Mouse (Mus musculus) forebrain, embryonic 12.5 days (tissue): Measurements from ENCODE around the gene Dydc2. TPM values are rescaled to one million over a fixed set of nuclear protein-coding genes. Genes with fewer than 3 reads are reported as not detected.
"Not testable (repeated sequence)": the region's sequence is repeated elsewhere in the genome, so short reads cannot be mapped to it uniquely, and the experiment has no call there.

Experiments used
- ATAC-seq: fragments of 200-750 bp; cut with Nextera tagmentation; 2 replicates; pipeline ENCODE4 v1.8.0; 2017; ENCODE audit warnings: moderate TSS enrichment; ENCODE audit not compliant: low FRiP score
- H3K27ac ChIP-seq: fragments of 300-500 bp; sonication (generic); 2 replicates; pipeline ENCODE4 v1.5.1; 2016; ENCODE audit warnings: mild to moderate bottlenecking
- H3K27me3 ChIP-seq: fragments of 300-500 bp; sonication (generic); 2 replicates; pipeline ENCODE4 v1.6.1; 2016; ENCODE audit warnings: mild to moderate bottlenecking
- H3K36me3 ChIP-seq: fragments of 300-500 bp; sonication (generic); replicated peaks from 2 replicates; pipeline ENCODE4 v1.6.1; 2016; ENCODE audit warnings: mild to moderate bottlenecking
- H3K4me1 ChIP-seq: fragments of 300-500 bp; sonication (generic); 2 replicates; pipeline ENCODE4 v1.6.1; 2016
- H3K4me2 ChIP-seq: fragments of 300-500 bp; sonication (generic); 2 replicates; pipeline ENCODE4 v1.6.1; 2016; ENCODE audit warnings: mild to moderate bottlenecking, moderate library complexity
- H3K4me3 ChIP-seq: fragments of 300-500 bp; sonication (generic); replicated peaks from 2 replicates; pipeline ENCODE4 v1.5.1; 2016; ENCODE audit warnings: mild to moderate bottlenecking
- H3K9ac ChIP-seq: fragments of 300-500 bp; sonication (generic); 2 replicates; pipeline ENCODE4 v1.6.1; 2016; ENCODE audit warnings: mild to moderate bottlenecking
- H3K9me3 ChIP-seq: fragments of 300-500 bp; sonication (generic); 2 replicates; pipeline ENCODE4 v1.6.1; 2016
- WGBS: fragments of 180-500 bp; shearing (Covaris S2); methylation state at CpG from one replicate; pipeline ENCODE4 v1.1.7; 2016; 5-methylcytosine and 5-hydroxymethylcytosine counted together
- polyA plus RNA-seq: library from polyadenylated mRNA; unstranded; fragments of >200 nt; fragmentation: Nextera tagmentation; extraction: Ambion mirVana; gene quantifications from 2 replicates; pipeline ENCODE4 v1.2.1, GENCODE M21; 2016

Dydc2 gene
- polyA plus RNA-seq, 1 experiment from 2014 or later: not detected

DNA sequence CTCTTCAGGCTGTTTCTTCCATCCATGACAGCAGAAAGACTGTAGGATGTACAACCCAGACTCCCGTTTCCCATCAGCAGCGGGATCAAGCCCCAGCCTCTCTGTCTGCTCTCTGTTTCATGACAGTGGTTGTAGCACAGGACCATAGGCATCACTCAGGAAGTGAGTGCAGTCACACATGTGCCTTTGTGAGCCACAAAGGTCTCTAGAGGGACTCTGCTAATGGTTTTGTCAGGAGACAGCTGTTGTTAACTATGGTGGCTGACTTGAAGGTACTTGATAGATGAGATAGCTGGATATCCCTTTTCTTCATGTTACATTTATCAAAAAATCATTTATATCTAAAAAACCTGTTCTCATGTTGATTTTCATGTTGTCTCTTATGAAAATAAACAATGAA is 13.4 kb upstream of the Dydc2 start:
- no peak for ATAC-seq
- no peaks in the 10 kb centered on the region for H3K9me3 ChIP-seq
- H3K4me1 ChIP-seq: no peaks in the 10 kb centered on the region
- H3K9ac ChIP-seq: no peak overlapping the region
- H3K4me2 ChIP-seq: no peak overlapping the region
- no peaks in the 10 kb centered on the region for H3K27me3 ChIP-seq
- WGBS: 96% methylated on average over 2 of the region's 2 CpGs
- H3K27ac ChIP-seq: no peak overlapping the region
- no peak overlapping the region for H3K4me3 ChIP-seq
- H3K36me3 ChIP-seq: no peaks in the 10 kb centered on the region

DNA sequence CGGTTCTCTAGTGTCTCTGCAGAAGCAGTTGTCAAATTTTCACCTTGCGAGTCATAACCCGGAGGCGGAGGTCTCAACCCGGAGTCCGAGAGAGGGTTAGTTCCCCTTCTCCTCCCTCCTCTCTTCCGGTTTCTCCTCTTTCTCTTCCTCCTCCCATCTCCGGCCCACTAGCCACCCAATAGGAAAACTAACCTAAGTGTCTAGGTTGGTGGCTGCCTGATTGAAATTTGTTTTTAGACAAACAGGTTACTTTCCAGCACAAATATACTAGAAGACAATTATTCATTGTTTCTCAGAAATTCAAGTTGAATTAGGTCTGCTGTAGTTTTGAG is 3.9 kb upstream of the Dydc2 start:
- no peaks in the 10 kb centered on the region for H3K9me3 ChIP-seq
- no peak for ATAC-seq
- under 1% methylated on average over 8 of the region's 8 CpGs for WGBS
- H3K4me1 ChIP-seq: peaks cover 6% of the 10 kb centered on the region
- H3K4me2 ChIP-seq: peak overlapping the region; percentile 72
- H3K27ac ChIP-seq: no peak overlapping the region
- H3K36me3 ChIP-seq: no peaks in the 10 kb centered on the region
- H3K27me3 ChIP-seq: no peaks in the 10 kb centered on the region
- peak overlapping the region; percentile 43 for H3K4me3 ChIP-seq
- H3K9ac ChIP-seq: no peak overlapping the region

DNA sequence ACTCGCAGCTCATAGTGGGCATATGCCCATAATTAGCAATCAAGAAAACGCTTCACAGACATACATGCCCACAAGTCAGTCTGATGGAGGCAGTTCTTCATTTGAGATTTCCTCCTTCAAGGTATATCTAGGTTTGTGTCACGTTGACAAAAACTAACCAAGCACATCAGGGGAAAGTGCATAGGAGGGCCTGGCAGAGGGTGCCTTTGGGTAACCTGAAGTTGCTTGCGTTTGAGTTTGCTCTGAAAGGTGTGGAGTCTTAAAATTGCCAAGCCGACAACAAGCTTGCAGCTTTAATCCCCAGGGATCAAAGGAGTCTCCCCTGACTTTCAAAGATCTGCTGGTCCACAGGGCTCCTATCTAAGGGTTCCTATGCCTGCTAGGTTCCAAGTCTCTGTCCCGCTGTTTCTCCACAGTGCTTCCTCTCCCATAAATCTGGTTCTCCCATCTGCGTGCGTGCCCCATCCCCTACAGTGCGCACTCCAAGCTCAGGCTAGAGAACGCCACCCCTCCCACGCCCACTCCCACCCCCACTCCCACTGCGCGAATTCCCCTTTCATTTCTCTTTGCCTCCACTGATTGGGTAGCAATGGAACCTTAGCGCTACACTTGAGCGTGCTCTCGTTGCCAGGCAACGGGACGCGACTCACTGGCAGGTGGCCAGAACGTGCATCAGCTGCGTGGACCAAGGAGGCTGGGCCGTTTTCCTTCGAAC is 3.4 kb upstream of the Dydc2 start, which contains the start of gene Dydc1:
Dydc1 (plus strand) TSS at position 683 of the 715 bp plus-strand sequence.
- no peak within 1 kb of the TSS for H3K9ac ChIP-seq
- H3K27ac ChIP-seq: no peak within 1 kb of the TSS
- peak within 1 kb of the TSS; percentile 72 for H3K4me2 ChIP-seq
- H3K36me3 ChIP-seq: no peaks in the 10 kb centered on the region
- H3K4me3 ChIP-seq: peak within 1 kb of the TSS; percentile 43
- no peaks in the 10 kb centered on the region for H3K27me3 ChIP-seq
- ATAC-seq: peak; percentile 96
- no peaks in the 10 kb centered on the region for H3K9me3 ChIP-seq
- peaks cover 6% of the 10 kb centered on the region for H3K4me1 ChIP-seq
- WGBS: 14% methylated on average over 23 of the region's 23 CpGs

DNA sequence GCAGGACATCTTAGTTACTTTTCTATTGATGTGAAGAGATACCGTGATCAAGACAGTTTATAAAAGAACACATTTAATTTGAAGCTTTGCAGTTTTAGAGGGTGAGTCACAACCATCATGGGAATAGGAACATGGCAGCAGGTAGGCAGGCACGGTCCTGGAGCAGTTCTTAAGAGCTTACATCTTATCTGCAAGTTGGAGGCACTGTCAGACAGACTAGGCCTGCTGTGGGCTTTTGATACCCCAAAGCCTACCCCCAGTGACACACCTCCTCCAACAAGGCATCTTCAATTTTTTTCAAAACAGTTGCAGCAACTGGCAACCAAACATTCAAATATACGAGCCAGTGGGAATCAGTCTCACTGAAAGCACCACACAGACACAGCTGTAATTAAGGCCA is 1.3 kb upstream of the Dydc2 start:
- 76% methylated on average over 3 of the region's 3 CpGs for WGBS
- Histone ChIP-seq H3K27ac (no peak overlapping the region), H3K4me3 (no peak overlapping the region), H3K4me2 (no peak overlapping the region), H3K36me3 (no peaks in the 10 kb centered on the region), H3K27me3 (no peaks in the 10 kb centered on the region), H3K4me1 (peaks cover 6% of the 10 kb centered on the region), H3K9ac (no peak overlapping the region), H3K9me3 (no peaks in the 10 kb centered on the region)
- no peak for ATAC-seq

DNA sequence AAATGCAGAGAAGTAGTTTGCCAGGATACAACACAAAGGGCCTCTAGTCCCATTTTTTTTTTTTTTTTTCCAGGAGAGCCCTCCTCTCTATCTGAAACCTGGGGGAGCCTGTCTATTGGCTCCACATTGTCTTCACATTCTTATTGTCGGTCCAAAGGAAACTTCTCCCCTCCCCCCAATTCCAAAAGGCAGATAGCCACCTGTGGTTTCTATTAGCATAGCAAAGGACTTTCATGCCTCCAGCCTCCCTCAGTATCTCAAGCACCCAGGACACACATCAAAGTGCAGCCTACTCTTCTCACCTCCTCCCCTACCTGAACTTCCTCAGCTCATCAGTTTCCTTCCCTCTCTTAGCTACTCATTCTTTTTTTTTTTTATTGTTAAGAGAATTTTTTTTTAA is 2.6 kb downstream of the Dydc2 start:
- ATAC-seq: no peak
- Histone ChIP-seq H3K4me3 (no peak overlapping the region), H3K27ac (no peak overlapping the region), H3K9ac (no peak overlapping the region), H3K4me1 (no peaks in the 10 kb centered on the region), H3K27me3 (no peaks in the 10 kb centered on the region), H3K9me3 (no peaks in the 10 kb centered on the region), H3K36me3 (no peaks in the 10 kb centered on the region), H3K4me2 (no peak overlapping the region)
- WGBS: 4% methylated on average over 1 of the region's 1 CpGs

DNA sequence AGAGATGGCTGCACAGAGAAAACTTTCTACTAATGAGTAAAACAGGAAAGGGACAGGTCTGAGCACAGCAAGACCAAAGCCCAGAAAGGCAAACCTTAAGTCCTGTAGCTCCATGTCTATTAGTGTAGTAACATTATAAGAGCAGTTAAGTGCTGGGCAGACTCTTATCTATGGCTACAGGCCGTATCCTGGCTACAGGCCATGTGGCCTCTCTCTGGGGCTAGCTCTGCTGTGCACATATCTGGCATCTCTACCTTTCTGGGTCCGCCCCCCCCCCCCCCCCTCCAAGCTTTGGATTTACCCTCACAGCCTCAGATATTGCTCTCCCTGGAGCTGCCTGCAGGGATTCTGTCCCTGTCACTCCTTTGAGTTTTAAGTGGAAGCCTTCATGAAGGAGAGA is 3.8 kb downstream of the Dydc2 start:
- Histone ChIP-seq H3K9me3 (no peaks in the 10 kb centered on the region), H3K4me2 (no peak overlapping the region), H3K36me3 (no peaks in the 10 kb centered on the region), H3K27ac (no peak overlapping the region), H3K9ac (no peak overlapping the region), H3K27me3 (no peaks in the 10 kb centered on the region), H3K4me3 (no peak overlapping the region), H3K4me1 (no peaks in the 10 kb centered on the region)
- WGBS: 89% methylated on average over 1 of the region's 2 CpGs
- no peak for ATAC-seq

DNA sequence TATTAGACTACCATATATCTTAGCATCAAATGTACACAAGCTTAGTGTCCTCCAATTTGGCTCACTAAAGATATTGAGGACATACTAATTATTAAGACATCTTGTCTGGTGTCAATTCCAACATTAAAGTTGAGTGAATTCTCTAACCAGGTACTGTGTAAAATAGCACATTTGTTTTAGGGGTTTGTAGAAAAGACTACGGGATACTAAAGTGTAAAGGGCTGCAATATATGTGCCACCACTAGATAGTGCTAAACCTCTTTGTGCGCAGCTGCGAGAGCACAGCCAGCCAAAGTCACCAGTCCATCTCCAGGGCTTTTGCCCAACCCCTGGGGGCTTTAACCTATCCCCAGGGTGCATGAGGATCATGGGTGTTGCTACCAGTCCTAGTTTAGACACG is 15.8 kb downstream of the Dydc2 start:
- H3K9ac ChIP-seq, ATAC-seq, H3K36me3 ChIP-seq, H3K4me2 ChIP-seq, H3K4me3 ChIP-seq, H3K9me3 ChIP-seq, H3K27ac ChIP-seq, H3K4me1 ChIP-seq, H3K27me3 ChIP-seq: not testable (repeated sequence)
- WGBS: 68% methylated on average over 3 of the region's 4 CpGs

DNA sequence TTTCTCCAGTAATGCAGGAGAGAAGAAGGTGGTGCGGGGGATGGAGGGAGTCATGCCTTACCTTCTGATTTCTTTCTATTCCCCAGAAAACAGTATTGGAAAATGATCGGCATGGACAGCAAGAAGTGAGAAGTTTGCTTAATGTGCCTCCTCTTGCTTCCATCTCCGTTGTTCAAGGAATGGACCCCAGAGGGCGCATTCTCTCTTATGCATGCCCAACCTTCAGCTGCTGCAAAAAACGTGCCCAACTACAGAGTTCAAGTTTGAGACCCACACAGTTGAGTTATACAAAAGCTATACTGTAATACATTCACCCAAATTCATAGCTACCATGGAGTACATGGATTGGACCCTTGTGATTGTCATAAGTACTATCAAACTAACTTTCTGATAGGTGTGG is 16.5 kb downstream of the Dydc2 start:
- Histone ChIP-seq H3K4me2 (no peak overlapping the region), H3K9ac (no peak overlapping the region), H3K9me3 (no peaks in the 10 kb centered on the region), H3K27ac (no peak overlapping the region), H3K27me3 (no peaks in the 10 kb centered on the region), H3K4me3 (no peak overlapping the region), H3K4me1 (no peaks in the 10 kb centered on the region), H3K36me3 (no peaks in the 10 kb centered on the region)
- no peak for ATAC-seq
- 84% methylated on average over 5 of the region's 5 CpGs for WGBS

DNA sequence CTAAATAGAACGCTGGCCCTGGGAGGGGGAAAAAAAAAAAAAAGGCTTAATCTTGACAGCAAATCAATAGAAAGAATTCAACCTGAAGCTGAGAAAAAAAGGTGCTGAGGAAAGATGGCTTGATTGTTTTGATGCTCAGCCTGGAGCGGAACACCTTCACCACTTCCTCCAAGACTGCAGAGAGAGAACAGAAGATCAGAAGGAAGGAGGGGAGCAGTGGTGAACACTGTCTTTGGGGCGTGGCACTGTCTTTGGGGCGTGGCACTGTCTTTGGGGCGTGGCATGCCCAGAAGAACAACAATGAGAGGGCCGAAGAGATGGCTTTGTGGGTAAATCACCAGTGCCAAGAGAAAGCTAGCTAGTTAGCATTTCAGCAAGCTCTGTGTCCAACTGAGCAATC is 18.5 kb downstream of the Dydc2 start:
- ATAC-seq: no peak
- H3K9ac ChIP-seq: no peak overlapping the region
- no peak overlapping the region for H3K27ac ChIP-seq
- H3K4me2 ChIP-seq: no peak overlapping the region
- H3K4me1 ChIP-seq: no peaks in the 10 kb centered on the region
- no peaks in the 10 kb centered on the region for H3K9me3 ChIP-seq
- H3K4me3 ChIP-seq: no peak overlapping the region
- H3K27me3 ChIP-seq: no peaks in the 10 kb centered on the region
- H3K36me3 ChIP-seq: no peaks in the 10 kb centered on the region
- WGBS: 82% methylated on average over 6 of the region's 6 CpGs

DNA sequence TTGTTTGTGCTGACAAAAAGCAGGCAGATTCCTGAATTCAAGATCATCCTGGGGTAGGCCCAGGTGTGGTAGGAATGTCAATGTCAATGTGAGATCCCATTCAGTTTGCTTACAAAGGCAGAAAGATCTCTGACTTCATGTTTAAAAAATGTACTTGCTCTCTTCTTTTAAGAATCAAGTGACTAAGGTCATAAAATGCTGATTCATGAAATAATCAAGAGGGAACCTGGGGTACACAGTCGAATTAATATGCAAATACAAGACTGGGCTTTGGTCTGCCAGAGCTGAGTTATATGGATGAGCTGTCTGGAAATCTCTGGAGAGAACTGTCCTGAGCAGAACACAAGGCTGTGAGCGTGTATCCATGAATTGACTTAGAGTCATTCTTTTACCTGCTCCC is 21.6 kb downstream of the Dydc2 start:
- H3K36me3 ChIP-seq: no peaks in the 10 kb centered on the region
- no peak overlapping the region for H3K4me3 ChIP-seq
- H3K27ac ChIP-seq: no peak overlapping the region
- H3K9ac ChIP-seq: no peak overlapping the region
- ATAC-seq: no peak
- 84% methylated on average over 2 of the region's 2 CpGs for WGBS
- H3K27me3 ChIP-seq: no peaks in the 10 kb centered on the region
- H3K4me1 ChIP-seq: no peaks in the 10 kb centered on the region
- no peak overlapping the region for H3K4me2 ChIP-seq
- no peaks in the 10 kb centered on the region for H3K9me3 ChIP-seq

DNA sequence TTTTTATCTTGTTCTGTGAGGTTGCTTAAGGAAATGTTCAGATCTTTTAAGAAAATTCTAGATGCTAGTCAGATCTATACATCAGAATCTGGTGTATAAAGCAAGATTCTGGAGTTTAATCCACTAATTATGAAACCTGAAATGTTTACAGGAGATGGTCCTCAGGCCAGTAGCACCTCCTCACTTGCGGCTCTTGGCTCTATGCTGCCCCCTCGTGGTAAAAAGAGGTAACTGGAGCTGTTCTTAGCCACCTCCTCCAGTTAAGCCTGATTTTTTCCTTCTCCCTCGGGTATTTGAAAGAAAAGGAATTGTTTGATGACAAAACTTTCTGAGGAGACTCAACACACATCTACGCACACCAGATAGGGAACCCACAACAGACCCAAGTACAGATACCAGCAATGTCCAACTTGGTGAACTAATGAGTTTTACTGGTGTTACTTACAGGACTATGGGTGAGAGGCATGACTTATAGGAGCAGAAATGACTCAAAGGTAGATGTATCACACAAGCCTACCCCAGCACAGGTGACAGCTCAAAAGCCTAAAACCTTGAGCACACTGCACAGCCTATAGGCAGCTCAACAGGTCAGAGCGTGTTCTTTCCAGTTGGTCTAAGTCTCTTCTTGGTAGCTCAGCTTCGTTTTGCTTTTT is 33.7 kb downstream of the Dydc2 start:
- ATAC-seq: peak; percentile 50; the same call in 1 of the 2 replicates
- Histone ChIP-seq H3K4me3 (no peak overlapping the region), H3K27ac (no peak overlapping the region), H3K9ac (no peak overlapping the region), H3K4me1 (no peaks in the 10 kb centered on the region), H3K4me2 (no peak overlapping the region), H3K36me3 (no peaks in the 10 kb centered on the region), H3K9me3 (no peaks in the 10 kb centered on the region), H3K27me3 (peaks cover 3% of the 10 kb centered on the region; the same call in 1 of the 2 replicates)
- WGBS: 32% methylated on average over 6 of the region's 6 CpGs

DNA sequence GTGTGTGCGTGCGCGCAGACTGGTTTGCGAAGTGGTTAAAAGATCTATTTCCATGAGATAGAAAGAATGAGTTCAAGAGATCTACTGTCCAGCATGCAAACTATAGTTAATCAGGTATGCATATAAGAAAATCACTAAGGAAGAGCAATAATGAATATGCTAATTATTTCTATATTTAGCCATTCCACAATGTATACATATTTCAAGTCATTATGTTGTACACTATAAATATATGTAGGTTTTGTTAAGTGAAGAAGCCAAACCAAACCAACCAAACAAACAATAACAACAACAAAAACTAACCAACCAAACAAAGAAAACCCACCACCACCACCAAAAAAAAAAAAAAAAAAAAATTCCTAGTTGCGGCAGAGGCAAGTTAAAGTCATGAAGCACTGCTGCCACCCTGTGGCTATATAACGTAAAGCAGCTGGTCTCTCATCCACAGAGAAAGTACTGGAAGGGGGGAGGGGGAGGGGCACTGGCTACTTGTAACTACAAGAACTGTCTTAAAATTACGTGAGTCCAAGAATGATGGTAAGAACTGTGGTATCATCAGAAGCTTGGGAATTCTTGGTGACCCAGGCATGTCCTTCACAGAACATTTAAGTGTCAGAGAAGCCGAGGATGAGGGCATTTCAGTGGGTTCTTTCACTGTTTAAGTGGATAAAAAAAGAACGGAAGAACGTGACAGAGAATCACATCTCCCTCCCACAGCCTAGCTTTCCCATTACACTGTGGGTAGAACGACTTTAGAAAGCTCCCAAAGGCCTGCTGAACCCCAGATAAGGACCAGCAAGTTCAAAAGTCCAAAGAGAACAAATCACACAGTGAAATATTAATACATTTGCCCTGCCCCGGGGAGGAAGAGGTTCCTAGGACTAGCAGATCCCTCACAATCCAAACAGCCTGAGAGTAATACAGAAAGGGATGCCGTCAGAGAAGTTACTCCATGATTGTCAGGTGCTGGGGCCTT is 35.6 kb downstream of the Dydc2 start:
- peaks cover 3% of the 10 kb centered on the region; the same call in 1 of the 2 replicates for H3K27me3 ChIP-seq
- H3K9me3 ChIP-seq: no peaks in the 10 kb centered on the region
- no peaks in the 10 kb centered on the region for H3K36me3 ChIP-seq
- 56% methylated on average over 13 of the region's 13 CpGs for WGBS
- no peak overlapping the region for H3K27ac ChIP-seq
- H3K4me1 ChIP-seq: no peaks in the 10 kb centered on the region
- H3K4me3 ChIP-seq: no peak overlapping the region
- ATAC-seq: peak; percentile 47; the same call in 1 of the 2 replicates
- H3K9ac ChIP-seq: no peak overlapping the region
- H3K4me2 ChIP-seq: no peak overlapping the region
